Mouse (Mus musculus) MEL (cell line): ENCODE data around the gene Fdxacb1.

Experiments
- CTCF ChIP-seq, 3 experiments: IDR thresholded peaks in 2 of 3; conservative IDR thresholded peaks in 1 of 3; 2 replicates each; pipeline ENCODE4 v1.5.1; 2011 to 2012; ENCODE audit warnings: low read length in 3 of 3, low read depth in 2 of 3, mild to moderate bottlenecking in 2 of 3, improper control_type of control experiment in 1 of 3, inconsistent platforms in 1 of 3, mixed read lengths in 1 of 3, moderate library complexity in 1 of 3; ENCODE audit not compliant: control insufficient read depth in 1 of 3, insufficient read depth in 1 of 3, poor library complexity in 1 of 3, severe bottlenecking in 1 of 3
- GATA1 ChIP-seq: IDR thresholded peaks from 2 replicates; pipeline ENCODE4 v1.6.1; 2011; ENCODE audit warnings: low read depth, low read length, improper control_type of control experiment
- JUND ChIP-seq: IDR thresholded peaks from 2 replicates; pipeline ENCODE4 v1.6.1; 2011; ENCODE audit warnings: low read depth, mild to moderate bottlenecking, improper control_type of control experiment, low read length
- MEF2A ChIP-seq: IDR thresholded peaks from 2 replicates; pipeline ENCODE4 v1.6.1; 2014; ENCODE audit warnings: low read depth, mild to moderate bottlenecking, inconsistent platforms, low read length, improper control_type of control experiment; ENCODE audit not compliant: poor library complexity, insufficient replicate concordance, severe bottlenecking; ENCODE audit errors: extremely low read depth
- POLR2A ChIP-seq, 2 experiments: IDR thresholded peaks; 2 replicates each; pipeline ENCODE4 v1.6.1; 2011 to 2012; ENCODE audit warnings: low read length in 2 of 2, mild to moderate bottlenecking in 2 of 2, control low read depth in 1 of 2, improper control_type of control experiment in 1 of 2, low read depth in 1 of 2, moderate library complexity in 1 of 2; ENCODE audit not compliant: control insufficient read depth in 1 of 2, insufficient read depth in 1 of 2, poor library complexity in 1 of 2
- POLR2AphosphoS5 ChIP-seq: IDR thresholded peaks from 2 replicates; pipeline ENCODE4 v1.6.1; 2012; ENCODE audit warnings: low read depth, borderline replicate concordance, mild to moderate bottlenecking, inconsistent platforms, low read length, moderate library complexity, mixed read lengths
- SMC3 ChIP-seq: IDR thresholded peaks from 2 replicates; pipeline ENCODE4 v1.6.1; 2011; ENCODE audit warnings: low read depth, low read length, improper control_type of control experiment
- TAL1 ChIP-seq: IDR thresholded peaks from 2 replicates; pipeline ENCODE4 v1.6.1; 2012; ENCODE audit warnings: mild to moderate bottlenecking, inconsistent platforms, low read length, moderate library complexity, mixed read lengths
- TCF12 ChIP-seq: IDR thresholded peaks from 2 replicates; pipeline ENCODE4 v1.6.1; 2014; ENCODE audit warnings: low read depth, mild to moderate bottlenecking, inconsistent platforms, low read length, improper control_type of control experiment, moderate library complexity
- ZC3H11A ChIP-seq: IDR thresholded peaks from 2 replicates; pipeline ENCODE4 v1.6.1; 2012; ENCODE audit warnings: low read depth, mild to moderate bottlenecking, inconsistent platforms, low read length, improper control_type of control experiment

DNA sequence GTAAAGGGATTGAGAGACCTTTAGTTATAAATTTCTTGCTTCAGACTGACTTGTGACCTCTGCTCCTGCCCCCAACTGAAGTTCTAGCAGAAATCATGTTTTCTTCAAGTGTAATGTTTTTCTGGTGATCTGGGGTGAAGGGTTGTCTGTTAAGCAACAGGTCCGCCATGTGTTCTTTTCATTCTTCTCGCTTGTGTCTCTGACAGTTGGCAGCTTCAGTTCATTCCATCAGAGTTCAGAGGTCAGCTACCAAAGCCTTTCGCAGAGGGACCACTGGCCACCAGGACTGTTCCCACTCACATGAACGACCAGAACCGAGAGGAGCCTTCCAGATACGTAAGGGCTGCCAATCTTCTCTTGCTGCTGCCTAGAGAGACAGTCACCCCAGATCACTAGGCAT lies 40.4 kb downstream of the Fdxacb1 start:
- TF ChIP-seq ZC3H11A: no peak
- no peak for TF ChIP-seq GATA1
- TF ChIP-seq MEF2A: no peak
- TF ChIP-seq CTCF (IDR thresholded peaks at IDR 0.05 in 2 of 3, conservative IDR thresholded peaks at IDR 0.05 in 1 of 3; ENCODE audit: control insufficient read depth in 1 of 3, insufficient read depth in 1 of 3, low read depth in 2 of 3, low read length in 3 of 3, poor library complexity in 1 of 3, severe bottlenecking in 1 of 3): no peak
- TF ChIP-seq POLR2A (IDR thresholded peaks at IDR 0.05; ENCODE audit: control insufficient read depth in 1 of 2, insufficient read depth in 1 of 2, low read depth in 1 of 2, low read length in 2 of 2, poor library complexity in 1 of 2): no peak
- no peak for TF ChIP-seq TAL1
- no peak for TF ChIP-seq JUND
- TF ChIP-seq POLR2AphosphoS5: no peak
- TF ChIP-seq SMC3: no peak
- TF ChIP-seq TCF12: no peak
